Mouse (Mus musculus) ovary, adult 18-20 months (tissue): ENCODE results near the gene Mtg2.
A peak's percentile ranks its signal among the peaks of the same experiment; 100 is the strongest.

ENCODE experiments used
- DNase-seq: peaks from one replicate; pipeline ENCODE4 v3.0.0; 2022; ENCODE audit warnings: low spot score, mixed read lengths

Mtg2 gene

GRCm38 (mm10) chr2:180070481-180071453 is at the start of gene Mtg2:
TSS of gene Mtg2 (plus strand) at chr2:180070588.
- peak; percentile 89 for DNase-seq

GRCm38 (mm10) chr2:180020919-180021318 is 49.5 kb upstream of the Mtg2 start:
- DNase-seq: no peak

DNA sequence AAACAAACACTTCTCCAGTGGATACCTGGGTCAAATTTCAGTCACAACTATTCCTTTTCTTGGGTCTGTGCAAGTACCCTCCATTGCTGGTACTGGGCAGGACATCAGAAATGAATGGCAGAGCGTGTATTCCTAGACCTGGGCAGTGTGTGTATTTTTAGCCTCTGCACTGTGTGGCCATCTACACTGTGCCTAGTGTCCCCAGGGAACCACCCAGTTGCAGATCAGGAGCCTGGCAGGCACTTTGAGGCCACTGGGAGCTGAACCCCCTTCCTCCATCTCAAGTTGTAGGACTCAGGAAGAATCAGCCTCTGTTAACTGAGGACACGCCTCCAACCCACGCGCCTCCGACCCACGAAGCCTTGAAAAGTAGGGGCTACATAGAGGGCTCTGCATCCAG is 47.6 kb upstream of the Mtg2 start:
- no peak for DNase-seq

- peak; percentile 99 for DNase-seq
Observed at GRCm38 (mm10) chr2:180024401-180025098, 45.8 kb upstream of the Mtg2 start, which contains the start of gene Lsm14b. TSS of gene Lsm14b (plus strand) at chr2:180024987.

GRCm38 (mm10) chr2:180025135-180025860 is 45.1 kb upstream of the Mtg2 start:
- peak; percentile 30 for DNase-seq

GRCm38 (mm10) chr2:180025861-180026200 is 44.6 kb upstream of the Mtg2 start:
- no peak for DNase-seq

GRCm38 (mm10) chr2:180027768-180028167 is 42.6 kb upstream of the Mtg2 start:
- DNase-seq: no peak

GRCm38 (mm10) chr2:180031270-180031669 is 39.1 kb upstream of the Mtg2 start:
- no peak for DNase-seq

GRCm38 (mm10) chr2:180032925-180033324 is 37.5 kb upstream of the Mtg2 start:
- no peak for DNase-seq

DNA sequence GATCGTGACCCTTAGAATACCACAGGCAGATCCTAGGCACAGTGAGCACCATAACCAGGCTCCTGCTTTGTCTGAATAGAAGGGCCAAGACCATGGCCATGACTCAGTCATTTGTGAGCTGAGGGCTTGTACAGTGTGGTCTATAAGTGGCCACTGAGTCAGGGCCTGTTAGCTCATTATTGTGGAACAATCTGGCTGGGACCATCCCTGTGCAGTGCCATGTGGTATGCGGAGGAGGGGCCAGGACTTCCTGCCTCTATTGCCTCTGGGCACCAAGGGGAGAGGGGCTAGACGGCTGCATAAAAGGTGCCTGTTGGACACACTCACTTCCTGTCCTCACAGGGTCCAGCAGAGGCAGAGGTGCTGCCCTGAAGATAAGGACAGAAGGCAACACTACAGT is 36.4 kb upstream of the Mtg2 start:
- DNase-seq: no peak

- DNase-seq: no peak
Observed at GRCm38 (mm10) chr2:180034753-180035152, 35.6 kb upstream of the Mtg2 start.

DNA sequence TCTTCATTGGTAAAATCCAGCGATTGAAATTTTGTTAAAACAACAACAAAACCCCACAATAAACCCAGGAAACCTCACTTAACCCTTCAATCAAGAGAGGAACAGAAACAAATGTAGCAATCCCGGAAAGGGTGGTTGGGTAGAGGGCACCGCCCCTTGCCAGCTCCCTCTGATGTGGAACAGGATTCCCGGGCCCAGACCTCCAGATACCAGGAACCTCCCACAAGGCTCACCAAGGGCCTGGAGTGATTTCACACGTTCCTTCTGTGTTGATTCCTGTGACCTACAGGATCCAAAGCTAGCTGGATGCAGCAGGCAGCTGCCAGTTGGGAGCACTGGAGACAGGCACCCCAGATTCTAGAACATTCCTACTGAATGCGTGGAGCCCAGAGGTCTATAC is 30.0 kb upstream of the Mtg2 start:
- no peak for DNase-seq

GRCm38 (mm10) chr2:180041577-180042255 is 28.7 kb upstream of the Mtg2 start:
- DNase-seq: no peak

DNA sequence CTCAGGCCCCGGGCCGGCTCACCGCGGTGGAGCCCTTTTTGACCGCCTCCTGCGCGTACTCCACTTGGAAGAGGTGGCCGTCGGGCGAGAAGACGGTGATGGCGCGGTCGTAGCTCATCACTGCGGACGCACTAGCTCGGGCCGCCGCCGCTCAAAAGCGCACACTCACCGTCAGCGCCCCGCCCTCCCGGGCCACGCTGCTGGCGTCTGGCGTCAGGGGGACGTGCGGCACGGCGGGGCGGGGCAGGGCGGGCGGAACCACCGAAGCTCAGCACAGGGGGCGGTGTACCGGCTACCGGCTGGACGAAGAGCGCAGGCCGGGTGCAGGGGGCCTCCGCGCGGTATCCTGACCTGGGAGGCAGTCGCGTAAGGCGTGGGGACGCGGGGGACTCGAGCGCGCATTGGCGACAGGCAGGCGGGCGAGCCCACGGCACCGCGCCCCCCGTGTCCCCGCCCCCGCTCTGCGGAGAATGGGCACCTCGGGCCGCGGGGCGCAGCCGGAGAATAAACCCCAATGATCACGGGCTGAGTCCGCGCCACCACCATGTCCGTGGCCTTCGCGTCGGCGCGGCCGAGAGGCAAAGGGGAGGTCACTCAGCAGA is 28.0 kb upstream of the Mtg2 start, which contains the start of the genes Psma7 and Ss18l1:
Gene Psma7, minus strand, starts transcription at position 178 of the 602 bp plus-strand sequence.
Gene Ss18l1, plus strand, starts transcription at position 254 of the 602 bp plus-strand sequence.
- peak; percentile 77 for DNase-seq

DNA sequence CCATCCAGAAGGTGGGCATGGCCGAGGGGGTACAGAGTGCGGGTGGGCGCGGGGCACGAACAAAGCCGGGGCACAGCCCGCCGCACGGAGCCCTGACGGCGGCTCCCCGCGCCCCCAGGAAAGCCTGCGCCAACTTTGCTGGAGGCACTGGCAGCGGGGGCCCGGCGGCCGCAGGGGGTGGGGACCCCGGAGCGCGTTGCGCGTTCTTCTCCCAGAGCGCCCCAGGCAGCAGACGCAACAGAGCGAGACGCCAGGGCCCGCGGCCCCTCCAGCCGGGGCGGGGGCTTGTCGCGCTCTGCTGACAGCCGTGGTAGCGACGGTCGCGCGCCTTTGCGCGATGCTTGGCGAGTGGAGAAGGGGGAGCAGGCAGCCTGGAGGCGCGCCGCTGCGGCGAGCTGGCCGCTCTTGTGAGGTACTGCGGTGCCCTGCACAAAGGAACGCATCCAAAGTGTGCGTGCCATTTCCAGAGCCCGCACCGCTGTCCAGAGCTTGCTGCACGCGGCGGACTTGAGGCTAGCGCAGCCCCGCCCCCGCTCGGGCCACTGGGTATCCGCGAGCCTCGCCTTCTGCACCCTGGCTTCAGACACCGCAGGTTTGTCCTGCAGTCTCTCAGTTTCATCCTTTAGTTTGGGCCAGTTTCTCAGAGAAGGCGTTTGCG is 27.4 kb upstream of the Mtg2 start:
- no peak for DNase-seq

- DNase-seq: no peak
Observed at GRCm38 (mm10) chr2:180045283-180045682, 25.1 kb upstream of the Mtg2 start.

- DNase-seq: no peak
Observed at GRCm38 (mm10) chr2:180047580-180047979, 22.8 kb upstream of the Mtg2 start.

DNA sequence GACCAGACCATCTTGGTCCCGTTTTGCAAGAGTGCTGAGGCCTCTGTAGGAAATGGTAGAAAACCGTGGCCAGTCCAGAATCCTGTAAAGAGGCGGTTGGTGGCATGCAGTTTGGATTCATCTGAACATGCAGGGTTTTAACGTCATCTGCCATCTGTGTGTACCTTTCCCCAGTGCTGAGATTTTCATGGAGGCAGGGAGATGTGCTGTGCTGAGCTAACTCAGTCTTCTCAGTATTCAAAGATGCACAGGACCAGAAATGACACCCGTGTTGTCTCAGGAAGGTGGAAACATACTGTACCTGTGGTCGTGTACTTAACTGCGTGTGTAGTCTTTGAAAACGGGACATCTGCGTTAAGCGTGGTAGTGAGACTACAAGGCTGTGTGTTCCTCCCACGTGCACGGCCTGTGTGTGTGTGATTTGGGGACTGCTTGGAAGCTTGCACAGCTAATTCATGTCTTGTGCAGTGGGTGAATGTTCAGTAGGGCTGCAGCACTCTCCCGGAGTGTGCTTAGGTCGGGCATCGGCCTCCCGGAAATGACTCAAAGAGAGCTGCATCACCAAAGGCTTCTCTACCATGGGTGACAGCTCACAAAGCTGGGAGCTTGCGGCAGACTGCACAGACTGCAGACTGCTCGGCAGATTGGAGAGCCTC is 22.3 kb upstream of the Mtg2 start:
- DNase-seq: no peak

- DNase-seq: peak; percentile 37
Observed at GRCm38 (mm10) chr2:180050986-180051385, 19.4 kb upstream of the Mtg2 start.
